Mouse (Mus musculus): ENCODE measurements around the gene Tmem81.
"Not testable (repeated sequence)": the region's sequence is repeated elsewhere in the genome, so short reads cannot be mapped to it uniquely, and the experiment has no call there.

The Tmem81 gene
- long read RNA-seq, experiment 1, partial matches to known transcripts = 0 of 1 reads
- long read RNA-seq, experiment 1, other reads (novel, unspliced or antisense) = 0 of 1 reads
- long read RNA-seq, experiment 2 = 0 reads

DNA sequence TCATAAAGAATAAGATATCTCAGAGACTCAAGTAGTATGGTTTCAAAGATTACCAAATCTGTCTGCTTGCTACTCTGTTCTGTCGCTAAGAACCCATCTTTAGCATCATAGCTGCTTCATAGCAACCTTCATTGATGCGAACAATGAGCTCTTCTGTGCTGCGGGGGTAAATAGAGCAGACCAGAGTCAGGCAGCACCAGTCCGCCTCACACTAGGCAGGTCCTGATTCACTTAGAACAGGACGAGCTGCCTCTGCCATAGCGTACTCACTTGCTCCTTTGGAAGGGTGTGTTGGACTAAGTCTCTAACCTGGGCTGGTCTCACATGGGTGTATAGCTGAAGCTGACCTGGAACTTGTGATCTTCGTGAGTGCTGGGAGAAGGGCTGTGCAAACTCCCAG, at the start of gene Tmem81:
TSS of gene Tmem81 (plus strand) at position 173 of the 400 bp plus-strand sequence.
- intact Hi-C loops (cut with DNase I) = no loop called here

DNA sequence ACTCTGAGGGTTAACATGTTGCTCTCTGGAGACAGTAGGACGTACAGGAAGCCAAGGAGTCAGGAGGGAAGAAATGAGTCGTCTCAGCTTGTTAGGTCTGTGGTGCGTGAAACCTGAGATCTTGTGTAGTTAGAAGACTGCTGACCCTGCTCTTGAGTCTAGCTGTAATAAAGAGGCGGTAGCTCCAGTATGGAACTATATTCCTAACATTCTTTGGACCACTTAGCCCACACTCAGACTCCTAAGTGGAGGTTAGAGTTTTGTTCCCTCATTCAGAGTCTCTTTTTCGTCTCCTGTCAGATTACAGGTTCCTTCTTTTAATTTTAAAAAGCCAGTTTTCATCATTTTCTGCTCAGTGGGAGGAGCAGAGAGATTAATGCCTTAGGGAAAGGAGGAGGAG, 41.4 kb upstream of the Tmem81 start:
- intact Hi-C loops (cut with DNase I) = no loop called here

DNA sequence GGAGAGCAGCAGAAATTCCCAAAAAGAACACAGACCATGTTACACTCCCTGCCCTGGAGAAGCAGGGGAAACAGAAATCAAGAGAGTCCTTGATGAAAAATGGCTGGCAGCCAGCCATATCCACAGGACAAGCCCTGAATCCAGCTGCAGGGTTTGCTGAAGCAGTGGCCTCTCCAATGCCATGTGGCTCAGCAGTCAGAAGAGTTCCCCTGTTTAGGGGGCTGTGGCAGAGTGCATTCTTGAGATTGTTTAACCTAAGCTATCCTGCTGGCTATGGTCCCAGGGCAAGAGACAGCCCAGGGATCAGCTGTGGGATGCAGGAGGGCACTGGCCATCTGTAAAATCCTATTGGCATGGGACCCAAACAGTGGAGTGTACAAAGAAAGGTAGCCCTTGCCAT, 37.1 kb upstream of the Tmem81 start:
- intact Hi-C loops (cut with DNase I) = no loop called here

DNA sequence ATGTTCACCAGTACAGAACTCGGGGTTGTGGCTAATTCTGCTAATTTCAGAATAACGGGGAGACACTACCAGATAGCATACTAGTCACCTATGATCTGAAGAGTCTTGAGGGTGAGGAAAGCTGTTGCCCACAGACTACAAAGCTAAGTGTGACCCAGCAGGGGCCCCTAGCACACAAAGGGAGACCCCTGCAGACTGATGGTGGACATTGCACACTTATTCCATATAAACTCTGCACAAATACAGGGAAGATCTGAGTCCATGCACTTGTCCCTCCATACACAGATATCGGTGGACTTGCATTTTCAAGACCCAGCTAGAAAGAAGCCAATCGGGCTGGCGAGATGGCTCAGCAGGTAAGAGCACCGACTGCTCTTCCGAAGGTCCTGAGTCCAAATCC, 36.5 kb upstream of the Tmem81 start:
- intact Hi-C loops (cut with DNase I) = no loop called here

DNA sequence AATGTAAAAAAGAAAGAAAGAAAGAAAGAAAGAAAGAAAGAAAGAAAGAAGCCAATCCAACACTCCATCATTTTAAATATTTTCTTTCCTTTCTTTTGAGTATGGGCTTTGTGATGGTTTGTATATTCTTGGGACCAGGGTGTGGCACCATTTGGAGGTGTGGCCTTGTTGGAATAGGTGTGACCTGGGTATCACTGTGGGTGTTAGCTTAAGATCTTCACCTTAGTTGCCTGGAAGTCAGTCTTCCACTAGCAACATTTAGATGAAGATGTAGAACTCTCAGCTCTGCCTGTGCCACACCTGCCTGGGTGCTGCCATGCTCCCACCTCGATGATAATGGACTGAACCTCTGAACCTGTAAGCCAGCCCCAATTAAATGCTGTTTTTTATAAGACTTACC, 36.0 kb upstream of the Tmem81 start:
- intact Hi-C loops (cut with DNase I) = not testable (repeated sequence)

DNA sequence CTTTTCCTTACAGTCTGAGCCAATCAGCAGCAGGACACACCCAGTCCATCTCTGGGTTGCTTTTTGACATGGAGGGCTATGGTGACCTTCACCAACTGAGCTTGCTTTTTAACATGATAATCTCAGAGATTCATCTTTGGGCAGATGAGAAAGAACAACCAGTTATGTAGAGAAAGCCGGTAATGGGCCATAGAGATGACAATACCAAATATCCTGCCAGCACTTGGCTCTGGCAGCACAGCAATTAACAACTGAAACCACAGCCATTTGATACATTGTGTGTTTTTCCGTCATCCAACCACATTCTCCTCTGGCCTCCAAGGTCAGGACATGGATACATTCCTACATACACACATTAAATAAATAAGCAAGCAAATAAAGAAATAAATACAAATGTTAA, 35.0 kb upstream of the Tmem81 start:
- intact Hi-C loops (cut with DNase I) = no loop called here

DNA sequence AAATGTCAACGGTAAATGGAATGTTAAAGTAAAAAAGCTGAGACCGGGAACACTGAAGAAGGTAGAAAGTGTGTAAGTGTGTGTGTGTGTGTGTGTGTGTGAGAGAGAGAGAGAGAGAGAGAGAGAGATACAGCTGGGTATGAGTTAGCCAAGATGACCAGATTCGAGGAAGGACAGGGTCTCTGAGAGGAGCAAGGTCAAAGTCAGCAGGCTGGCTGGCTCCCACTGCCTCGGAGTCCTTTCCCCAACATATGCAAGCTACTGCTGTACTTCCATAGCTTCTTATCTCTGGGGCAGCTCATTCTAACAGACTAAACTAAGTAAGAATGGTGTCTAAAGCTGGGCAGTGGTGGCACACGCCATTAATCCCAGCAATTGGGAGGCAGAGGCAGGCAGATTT, 34.5 kb upstream of the Tmem81 start:
- intact Hi-C loops (cut with DNase I) = no loop called here

DNA sequence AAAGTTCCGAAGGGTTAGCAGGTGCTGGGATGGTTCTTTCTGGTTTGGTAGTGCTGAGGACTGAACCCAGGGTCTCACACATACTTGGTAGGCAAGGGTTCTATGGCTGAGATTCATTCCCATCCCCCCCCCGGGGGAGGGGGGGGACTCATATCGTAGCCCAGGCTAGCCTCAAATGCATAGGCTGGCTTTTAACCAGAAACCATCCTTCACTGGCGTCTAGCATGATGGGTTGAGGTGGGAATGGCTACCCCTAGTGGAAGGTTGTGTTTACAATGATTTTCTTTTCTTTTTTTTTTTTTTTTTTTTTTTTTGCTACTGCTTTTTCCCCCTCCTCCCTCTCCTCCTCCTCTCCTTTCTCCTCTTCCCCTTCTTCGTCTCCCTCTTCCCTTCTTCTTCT, 33.5 kb upstream of the Tmem81 start:
- intact Hi-C loops (cut with DNase I) = no loop called here

DNA sequence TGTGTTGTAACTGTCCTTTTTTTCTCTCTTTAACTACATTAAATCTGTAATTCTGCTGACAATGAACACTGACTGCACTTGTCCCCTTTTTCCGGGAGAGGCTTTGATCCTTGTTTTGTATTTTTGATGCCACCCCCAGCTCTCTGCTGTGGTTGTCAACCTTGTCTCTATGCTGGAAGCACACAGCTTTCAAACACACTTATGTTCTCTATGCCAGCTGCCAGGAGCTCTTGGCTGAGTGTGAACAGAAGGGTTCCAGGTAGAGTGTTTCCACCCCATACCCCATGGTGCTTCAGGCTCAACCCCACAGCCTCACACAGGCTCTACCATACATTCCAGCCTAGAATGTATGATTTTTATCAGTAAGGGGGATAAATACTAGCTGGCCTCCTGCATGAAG, 31.5 kb upstream of the Tmem81 start:
- intact Hi-C loops (cut with DNase I) = no loop called here

DNA sequence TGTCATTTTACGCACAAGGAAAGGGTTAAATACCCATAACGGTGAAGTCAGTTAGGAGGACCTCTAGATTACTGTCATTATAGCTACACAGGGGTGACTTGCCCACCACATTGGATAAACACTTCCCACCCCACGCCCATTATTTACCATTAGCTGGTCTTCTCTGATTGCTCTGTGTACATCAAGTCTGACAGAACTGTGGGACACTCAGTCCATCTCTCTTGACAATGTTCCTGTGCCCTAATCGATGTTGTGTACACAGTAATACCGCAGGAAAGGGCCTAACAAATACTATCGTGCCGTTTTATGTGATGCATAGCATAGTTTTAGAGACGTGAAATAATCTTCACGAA, 29.5 kb upstream of the Tmem81 start:
- intact Hi-C loops (cut with DNase I) = loop anchor here (5.0 kb wide), 1 partner anchor 109 kb away; no protein-coding TSS in a partner anchor

DNA sequence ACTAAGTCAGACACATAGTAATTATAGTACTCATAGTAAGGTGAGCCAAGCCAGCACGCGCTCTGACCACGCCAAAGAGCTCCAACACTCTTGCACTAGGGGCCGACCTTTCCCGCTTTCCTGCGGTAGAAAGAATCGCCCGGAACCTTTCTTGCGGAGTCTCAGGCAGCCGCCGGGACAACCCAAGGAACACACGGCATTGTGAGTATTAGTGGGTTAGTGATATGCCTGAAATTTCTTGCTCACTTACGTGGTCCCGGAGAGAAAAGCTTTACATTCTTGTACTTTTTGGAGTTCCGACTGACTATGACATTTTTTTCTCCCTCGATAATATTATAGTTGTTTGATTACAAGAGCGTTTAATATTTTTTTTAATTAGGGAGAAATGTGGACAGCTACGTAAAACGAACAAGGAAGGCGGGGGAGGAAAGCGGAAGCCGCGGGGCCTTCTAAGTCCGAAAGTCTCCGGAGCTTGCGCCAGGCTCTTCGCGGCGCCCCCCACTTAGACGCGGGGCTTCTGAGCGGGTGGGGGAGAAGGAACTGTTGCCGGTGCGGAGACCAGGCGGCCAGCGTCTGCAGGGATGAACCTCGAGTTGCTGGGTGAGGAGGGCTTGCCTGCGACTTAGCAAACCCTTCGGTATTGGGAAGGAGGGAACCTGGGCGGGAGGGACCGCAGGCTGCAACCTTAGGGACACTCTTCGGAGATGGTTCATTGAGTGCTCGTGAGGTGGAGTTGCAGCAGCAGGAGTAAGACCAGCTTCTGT, 28.9 kb upstream of the Tmem81 start, which contains the start of gene Rbbp5:
TSS of gene Rbbp5 (plus strand) at position 438 of the 764 bp plus-strand sequence.
- intact Hi-C loops (cut with DNase I) = loop anchor here (5.0 kb wide), 1 partner anchor 110 kb away; no protein-coding TSS in a partner anchor

DNA sequence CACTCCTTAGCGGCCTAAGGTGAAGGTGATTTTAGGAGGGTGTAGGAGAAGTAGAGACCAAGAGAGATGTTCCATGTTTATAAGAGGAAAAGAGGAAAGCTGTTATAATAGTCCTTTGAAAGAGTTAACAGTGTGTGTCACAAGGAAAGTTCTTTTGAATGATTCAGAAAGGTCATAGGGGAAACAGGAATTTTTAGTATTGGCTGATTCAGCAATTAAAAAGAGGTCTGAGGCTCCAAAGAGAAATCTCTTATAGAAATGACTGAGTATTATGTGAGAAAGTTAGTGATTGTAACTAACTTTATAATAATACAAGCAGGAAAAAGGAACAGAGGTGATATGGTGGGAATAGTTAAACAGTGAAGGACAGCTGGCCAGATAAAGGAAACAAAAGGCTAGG, 26.6 kb upstream of the Tmem81 start:
- intact Hi-C loops (cut with DNase I) = loop anchor here (5.0 kb wide), 1 partner anchor 112 kb away; no protein-coding TSS in a partner anchor

DNA sequence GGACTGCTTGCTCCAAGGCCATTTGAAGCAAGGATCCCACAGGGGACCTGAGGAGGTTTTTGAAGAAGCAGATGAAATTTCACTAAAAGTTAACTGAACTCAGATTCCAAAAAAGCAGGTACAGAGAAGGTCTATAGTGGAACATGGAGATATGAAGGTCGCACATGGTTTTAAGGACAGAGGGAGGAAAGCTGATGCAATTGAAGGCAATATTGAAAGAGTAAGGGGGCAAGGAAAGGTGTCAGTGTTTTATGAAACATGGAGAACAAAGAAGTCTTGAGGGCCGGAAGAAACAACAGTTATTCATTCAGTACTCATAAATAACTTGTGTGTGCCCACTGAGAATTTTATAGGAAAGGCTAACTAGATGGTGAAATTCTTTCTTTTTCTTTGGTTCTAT, 24.4 kb upstream of the Tmem81 start:
- intact Hi-C loops (cut with DNase I) = no loop called here

DNA sequence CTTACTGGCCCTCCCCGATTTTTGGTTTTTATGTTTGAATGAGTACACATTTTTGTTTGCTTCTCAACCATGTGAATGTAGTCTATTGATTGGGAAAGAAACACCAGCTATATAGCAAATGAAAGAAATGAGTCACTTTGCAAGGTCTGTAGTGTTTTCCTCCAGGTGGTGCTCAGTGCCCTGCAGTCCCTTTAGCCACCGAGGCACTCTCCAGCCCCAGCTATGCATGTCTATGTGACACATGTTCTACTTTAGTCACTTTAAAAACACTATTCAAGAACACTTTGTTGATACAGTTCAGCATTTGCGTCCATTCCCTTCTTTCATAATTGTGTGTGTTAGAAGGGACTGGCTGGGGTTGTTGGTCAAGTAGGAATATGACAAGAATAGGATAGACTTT, 22.8 kb upstream of the Tmem81 start:
- intact Hi-C loops (cut with DNase I) = no loop called here

DNA sequence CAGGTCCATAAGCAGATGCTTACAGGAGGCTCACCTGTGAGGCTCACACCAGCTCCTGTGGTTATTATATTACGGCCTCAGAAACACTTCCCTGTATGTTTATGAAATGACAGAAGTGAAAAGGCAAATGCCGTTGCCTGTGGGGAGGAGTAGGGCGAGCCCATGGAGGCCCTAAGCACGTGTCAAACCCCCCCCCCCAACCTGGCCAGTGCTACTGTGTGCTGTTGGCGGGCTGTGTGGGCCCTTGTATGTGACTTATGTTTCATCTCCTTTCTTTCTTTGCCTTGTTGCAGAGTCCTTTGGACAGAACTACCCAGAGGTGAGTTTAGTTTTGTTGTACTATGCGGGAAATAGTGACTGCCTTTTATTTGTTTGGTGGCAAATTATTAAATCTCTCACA, 22.3 kb upstream of the Tmem81 start:
- intact Hi-C loops (cut with DNase I) = no loop called here

DNA sequence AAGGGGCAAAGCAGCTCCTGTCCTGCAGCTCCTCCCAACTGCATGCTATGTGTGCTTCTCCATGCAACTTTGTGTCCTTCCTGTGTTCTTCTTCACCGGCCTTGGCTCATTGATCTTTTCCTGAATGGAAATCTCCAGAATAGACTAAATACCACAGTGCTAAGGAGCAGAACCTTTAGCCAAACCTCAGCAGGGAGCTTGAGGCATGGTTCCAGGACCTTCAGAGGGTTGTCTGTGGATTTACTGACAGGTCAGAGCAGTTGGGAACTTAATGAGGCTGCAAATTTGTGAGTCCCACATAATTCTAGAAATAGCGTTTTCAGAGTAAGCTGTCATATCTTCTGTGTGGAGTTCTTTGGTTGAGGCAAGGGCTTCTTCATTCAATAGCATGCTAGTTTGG, 5.5 kb upstream of the Tmem81 start:
- intact Hi-C loops (cut with DNase I) = no loop called here

DNA sequence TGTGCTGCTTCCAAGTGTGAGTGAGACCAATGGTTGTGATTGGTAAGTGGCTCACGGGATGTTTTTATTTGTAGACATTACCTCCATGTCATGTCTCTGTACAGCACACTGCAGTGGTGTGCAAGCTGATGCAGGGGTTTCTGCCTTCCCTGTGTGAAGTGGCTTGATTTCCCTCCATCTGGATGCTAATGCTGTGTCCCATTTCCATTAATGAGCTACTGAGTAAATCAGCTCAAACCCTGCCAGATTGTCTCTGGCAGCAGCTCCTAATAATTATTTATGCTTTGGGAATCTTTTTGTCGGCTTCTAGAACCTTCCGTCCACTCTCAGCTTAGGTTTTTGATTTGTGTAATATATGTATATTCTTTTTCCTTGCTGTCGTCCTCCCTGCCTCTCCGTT, 875 bp upstream of the Tmem81 start:
- intact Hi-C loops (cut with DNase I) = no loop called here

DNA sequence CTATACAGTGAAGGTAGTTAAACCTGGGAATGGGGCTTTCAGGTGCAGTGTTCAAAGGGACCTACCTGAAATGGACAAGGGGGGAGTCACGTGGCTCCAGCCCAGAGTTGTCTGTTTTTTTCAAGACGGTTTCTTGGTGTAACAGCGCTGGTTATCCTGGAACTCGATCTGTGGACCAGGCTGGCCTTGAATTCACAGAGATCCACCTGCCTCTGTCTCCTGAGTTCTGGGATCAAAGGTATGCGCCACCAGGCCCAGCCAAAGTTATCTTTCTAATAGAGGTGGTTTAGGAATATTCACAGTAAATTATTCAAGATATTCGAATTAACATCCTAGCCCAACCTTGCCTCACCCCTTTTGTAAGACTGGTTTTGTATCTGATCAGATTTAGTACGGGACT, 626 bp downstream of the Tmem81 start:
- intact Hi-C loops (cut with DNase I) = no loop called here

DNA sequence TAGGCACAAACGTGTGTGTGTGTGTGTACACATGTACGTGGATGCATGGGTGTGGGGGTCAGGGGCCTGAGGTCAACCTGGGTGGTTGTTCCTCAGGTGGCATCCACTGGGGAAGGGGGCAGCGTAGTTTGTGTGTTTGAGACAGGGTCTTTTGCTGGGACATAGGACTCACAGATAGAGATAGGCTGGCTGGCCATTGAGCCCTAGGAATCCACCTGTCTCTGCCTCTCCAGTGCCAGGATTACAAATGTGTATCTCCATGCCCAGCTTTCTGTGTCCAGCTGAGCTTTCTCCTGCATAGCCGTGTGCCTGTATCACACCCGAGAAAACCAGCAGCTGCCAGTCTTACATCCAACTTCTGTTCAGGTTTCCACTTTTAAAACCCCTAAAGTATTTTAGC, 3.7 kb downstream of the Tmem81 start:
- intact Hi-C loops (cut with DNase I) = no loop called here

DNA sequence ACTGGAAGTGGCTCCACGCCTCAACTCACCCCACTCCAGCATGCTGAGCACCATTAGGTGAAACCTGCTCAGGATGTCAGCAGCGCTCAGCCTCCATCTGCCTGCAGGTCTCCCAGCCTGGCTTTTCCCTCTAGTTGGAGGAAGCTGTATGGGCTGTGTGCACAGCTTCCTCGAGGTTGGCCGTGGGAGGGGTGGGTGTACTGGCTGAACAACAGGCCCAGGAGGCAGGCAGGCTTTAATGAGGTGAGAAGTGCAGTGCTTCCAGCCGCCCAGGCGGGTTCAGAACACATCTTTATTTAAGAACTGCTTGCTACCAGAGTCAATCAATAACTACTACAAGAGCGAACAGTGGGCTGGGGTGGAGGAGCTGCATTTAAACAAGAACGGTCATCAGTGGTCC, 5.5 kb downstream of the Tmem81 start:
- intact Hi-C loops (cut with DNase I) = no loop called here

DNA sequence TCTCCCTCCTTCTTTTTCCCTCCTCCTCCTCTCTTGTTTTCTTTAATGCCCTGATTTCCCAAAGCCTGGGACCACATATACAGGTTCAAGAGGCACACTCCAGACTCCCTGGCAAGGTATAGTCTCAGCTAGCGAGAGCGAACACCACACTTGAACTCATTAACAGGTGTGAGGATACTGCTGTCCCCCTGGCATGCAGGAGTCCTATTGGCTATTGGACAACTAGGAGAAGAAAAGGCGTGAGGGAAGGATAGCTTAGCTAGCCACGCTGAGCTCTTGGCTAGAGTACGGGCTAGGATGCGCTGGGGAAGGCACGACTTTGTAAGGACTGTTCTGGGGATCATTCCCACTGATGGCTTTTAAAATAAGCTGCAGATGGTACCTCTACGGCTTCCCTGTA, 6.1 kb downstream of the Tmem81 start:
- intact Hi-C loops (cut with DNase I) = no loop called here

DNA sequence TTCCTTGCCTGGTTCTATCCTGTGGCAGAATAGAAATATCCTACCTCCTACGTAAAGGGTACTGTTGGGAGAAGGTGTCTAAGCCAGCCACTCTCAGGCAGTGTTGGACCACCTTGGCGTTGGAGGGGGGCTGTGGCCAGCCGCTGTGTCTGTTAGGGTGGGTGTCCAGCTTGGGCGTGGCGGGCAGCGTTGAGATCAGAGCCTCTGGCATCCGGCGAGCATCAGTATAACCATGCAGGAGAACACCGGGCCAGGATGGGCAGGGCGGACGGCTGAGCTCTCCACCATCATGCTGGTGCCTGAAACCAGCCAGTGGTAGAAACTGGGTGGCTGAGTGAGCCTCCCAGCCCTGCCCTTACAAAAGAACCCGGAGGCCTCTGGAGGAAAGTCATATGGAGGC, 9.3 kb downstream of the Tmem81 start:
- intact Hi-C loops (cut with DNase I) = no loop called here

DNA sequence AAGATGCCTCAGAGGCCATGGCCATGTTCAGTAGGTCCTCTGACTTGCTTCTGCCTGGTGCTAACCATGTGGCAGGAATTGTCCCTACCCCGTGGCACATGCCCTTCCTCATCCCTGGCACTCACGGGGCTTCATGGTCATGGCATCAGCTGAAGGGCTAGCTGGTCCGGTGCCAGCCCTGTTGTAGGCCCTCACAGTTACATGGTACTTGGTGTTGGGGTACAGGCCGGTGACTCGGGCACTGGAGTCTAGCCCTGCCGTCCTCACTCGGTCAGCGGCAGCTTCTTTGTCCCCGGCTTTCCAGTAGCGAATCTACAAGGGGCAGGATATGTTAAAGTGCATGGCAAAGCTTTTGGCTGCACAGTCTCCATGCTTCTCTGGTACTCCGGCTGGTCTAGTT, 10.7 kb downstream of the Tmem81 start:
- intact Hi-C loops (cut with DNase I) = no loop called here

Measured in adrenal gland (tissue).